Mouse (Mus musculus): ENCODE measurements around the gene Rnf208. TPM values are rescaled to one million over a fixed set of nuclear protein-coding genes. Genes with fewer than 3 reads are reported as not detected.
A peak's percentile ranks its signal among the peaks of the same experiment; 100 is the strongest.
"Not testable (repeated sequence)": the region's sequence is repeated elsewhere in the genome, so short reads cannot be mapped to it uniquely, and the experiment has no call there.

Gene Rnf208
- total and polyA plus RNA-seq, 2 experiments from 2014 or later: 77.6 to 205 TPM

DNA sequence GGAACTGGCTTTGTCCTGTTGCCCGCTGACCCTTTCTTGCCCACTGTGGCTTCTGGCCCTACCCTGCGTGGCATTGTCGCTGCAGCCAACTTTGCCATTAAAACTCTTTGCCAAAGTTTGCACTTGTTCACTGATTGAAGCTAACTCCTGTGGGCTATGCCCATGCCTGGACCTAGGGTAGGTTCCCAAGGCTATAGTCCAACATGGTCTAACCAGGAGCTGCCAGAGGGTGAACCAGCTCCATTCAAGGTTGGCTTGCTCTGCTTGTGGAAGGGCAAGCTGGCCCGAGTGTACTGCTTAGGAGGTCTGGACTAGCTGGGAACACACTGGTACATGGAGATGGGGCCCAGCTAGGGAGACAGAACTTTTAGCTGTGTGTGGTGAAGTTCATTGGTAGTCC lies 2.1 kb downstream of the Rnf208 start:
- 91% methylated on average over 4 of the region's 4 CpGs for WGBS
- no peaks in the 10 kb centered on the region for H3K27me3 ChIP-seq (ENCODE audit: insufficient read depth, low read length)
- H3K4me3 ChIP-seq (ENCODE audit: low read depth, low read length): no peak overlapping the region
- no peaks in the 10 kb centered on the region for H3K9me3 ChIP-seq (ENCODE audit: low read length)
- TF ChIP-seq CTCF (IDR thresholded peaks at IDR 0.05; ENCODE audit: low read depth): no peak
- ATAC-seq: no peak
- no peak overlapping the region for H3K4me2 ChIP-seq (ENCODE audit: low read depth)
- DNase-seq: no peak
- no peak overlapping the region for H3K27ac ChIP-seq (ENCODE audit: low read depth, low read length)
- peaks cover 6% of the 10 kb centered on the region for H3K4me1 ChIP-seq (ENCODE audit: insufficient read depth)
- H3K9ac ChIP-seq: no peak overlapping the region
- H3K36me3 ChIP-seq (ENCODE audit: insufficient read depth): peaks cover 38% of the 10 kb centered on the region

DNA sequence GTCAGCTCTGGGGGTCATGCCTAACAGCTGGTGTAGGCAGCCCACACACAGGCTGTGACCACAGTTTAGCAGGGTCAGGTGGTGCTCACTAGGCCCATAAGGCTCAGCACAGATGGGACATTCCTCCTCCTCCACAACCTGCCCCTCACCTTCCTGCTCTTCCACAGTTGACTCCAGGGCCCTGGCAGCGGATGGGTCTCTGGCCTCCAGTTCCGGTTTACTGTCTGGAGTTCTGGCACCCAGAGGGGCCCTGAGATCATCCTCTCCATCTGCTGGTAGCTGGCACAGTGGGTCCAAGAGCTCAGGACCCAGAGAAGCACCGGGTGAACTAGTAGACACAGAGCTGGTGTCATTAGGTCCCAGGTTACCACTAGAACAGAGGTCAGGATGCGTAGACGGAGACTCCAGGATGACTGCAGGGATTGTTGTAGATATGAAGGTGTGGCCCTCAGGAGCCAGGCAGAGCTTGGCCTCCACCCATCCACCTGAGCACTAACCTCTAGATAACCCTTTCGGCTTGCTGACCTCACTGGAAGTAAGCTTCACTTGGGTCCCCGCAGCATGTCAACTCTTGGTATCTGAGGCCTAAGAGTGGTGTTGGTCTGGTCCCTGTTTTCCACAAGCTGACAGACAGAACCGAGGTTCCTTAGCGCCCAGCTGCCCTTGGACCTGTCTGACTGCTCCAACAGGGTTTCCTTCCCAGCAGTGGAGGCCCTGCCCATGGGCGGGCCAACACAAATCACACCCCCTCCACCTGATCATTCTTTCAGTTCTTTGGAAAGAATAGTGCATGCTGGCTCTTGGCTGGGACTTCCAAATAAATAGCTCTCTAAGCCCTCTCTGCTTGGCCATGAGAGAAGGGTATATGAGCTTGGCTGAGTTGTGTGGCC lies 4.4 kb downstream of the Rnf208 start, which contains the start of gene AL732309.1:
TSS of gene AL732309.1 (minus strand) at position 681 of the 890 bp plus-strand sequence.
- no peak for TF ChIP-seq CTCF (IDR thresholded peaks at IDR 0.05; ENCODE audit: low read depth)
- Histone ChIP-seq H3K27me3 (ENCODE audit: insufficient read depth, low read length) (no peaks in the 10 kb centered on the region), H3K9ac (no peak within 1 kb of the TSS), H3K4me1 (ENCODE audit: insufficient read depth) (peaks cover 3% of the 10 kb centered on the region; the same call in 1 of the 2 replicates), H3K27ac (ENCODE audit: low read depth, low read length) (no peak within 1 kb of the TSS), H3K4me2 (ENCODE audit: low read depth) (no peak within 1 kb of the TSS), H3K9me3 (ENCODE audit: low read length) (no peaks in the 10 kb centered on the region), H3K4me3 (ENCODE audit: low read depth, low read length) (no peak within 1 kb of the TSS), H3K36me3 (ENCODE audit: insufficient read depth) (peaks cover 53% of the 10 kb centered on the region)
- 92% methylated on average over 10 of the region's 10 CpGs for WGBS
- DNase-seq (no peak), ATAC-seq (no peak)

DNA sequence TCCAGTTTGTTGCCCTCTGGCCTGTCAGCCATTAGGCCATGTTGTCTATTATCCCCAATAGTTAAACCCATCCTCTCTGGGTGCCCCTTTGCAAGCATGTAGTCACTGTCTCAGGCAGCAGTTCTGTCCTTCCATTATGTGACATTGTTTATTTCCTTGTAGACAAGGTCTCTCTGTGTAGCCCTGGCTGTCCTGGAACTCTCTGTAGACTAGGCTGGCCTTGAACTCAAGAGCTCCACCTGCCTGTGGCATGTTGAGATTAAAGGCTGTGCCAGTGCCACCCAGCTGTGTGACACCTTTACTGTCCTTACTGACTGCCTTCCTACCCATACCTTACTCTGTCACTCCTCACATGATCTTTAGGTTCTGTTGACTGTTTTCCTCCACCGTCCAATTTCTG lies 10.3 kb downstream of the Rnf208 start:
- H3K27me3 ChIP-seq (ENCODE audit: insufficient read depth, low read length): no peaks in the 10 kb centered on the region
- no peak for ATAC-seq
- no peak overlapping the region for H3K4me2 ChIP-seq (ENCODE audit: low read depth)
- no peak for DNase-seq
- 71% methylated on average over 1 of the region's 1 CpGs for WGBS
- no peaks in the 10 kb centered on the region for H3K9me3 ChIP-seq (ENCODE audit: low read length)
- no peak overlapping the region for H3K4me3 ChIP-seq (ENCODE audit: low read depth, low read length)
- peaks cover 32% of the 10 kb centered on the region for H3K36me3 ChIP-seq (ENCODE audit: insufficient read depth)
- peak; percentile 49 for TF ChIP-seq CTCF (IDR thresholded peaks at IDR 0.05; ENCODE audit: low read depth)
- H3K9ac ChIP-seq: no peak overlapping the region
- H3K4me1 ChIP-seq (ENCODE audit: insufficient read depth): peaks cover 10% of the 10 kb centered on the region; the same call in 1 of the 2 replicates
- no peak overlapping the region for H3K27ac ChIP-seq (ENCODE audit: low read depth, low read length)

DNA sequence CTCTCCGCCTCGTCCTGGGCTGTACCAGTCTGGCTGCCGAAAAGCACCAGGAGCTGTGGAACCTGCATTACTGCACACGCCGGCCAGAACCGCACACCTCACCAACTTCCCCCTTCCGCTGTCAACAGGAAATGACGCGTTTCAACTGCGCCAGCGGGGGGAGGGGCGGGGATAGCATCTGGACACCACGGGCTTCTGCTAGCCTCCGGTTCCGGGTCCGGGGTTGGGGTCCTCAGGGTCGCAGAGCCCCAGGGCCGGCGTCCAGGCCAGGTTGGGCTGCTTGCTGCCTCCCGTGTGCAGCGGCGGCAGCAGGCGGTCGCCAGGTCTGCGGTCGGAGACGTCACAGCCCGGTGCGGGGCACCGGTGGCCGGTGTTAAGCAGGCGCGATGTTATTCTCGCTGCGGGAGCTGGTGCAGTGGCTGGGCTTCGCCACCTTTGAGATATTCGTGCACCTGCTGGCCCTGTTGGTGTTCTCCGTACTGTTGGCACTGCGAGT lies 13.3 kb downstream of the Rnf208 start, which contains the start of gene Tmem203:
TSS of gene Tmem203 (plus strand) at position 156 of the 496 bp plus-strand sequence.
- H3K27me3 ChIP-seq (ENCODE audit: insufficient read depth, low read length): no peaks in the 10 kb centered on the region
- peak within 1 kb of the TSS; percentile 82 for H3K27ac ChIP-seq (ENCODE audit: low read depth, low read length)
- peak within 1 kb of the TSS; percentile 94 for H3K4me3 ChIP-seq (ENCODE audit: low read depth, low read length)
- WGBS: 4% methylated on average over 39 of the region's 39 CpGs
- H3K36me3 ChIP-seq (ENCODE audit: insufficient read depth): peaks cover 16% of the 10 kb centered on the region; the same call in 1 of the 2 replicates
- H3K4me2 ChIP-seq (ENCODE audit: low read depth): peak within 1 kb of the TSS; percentile 98
- ATAC-seq: peak; percentile 95
- H3K9ac ChIP-seq: peak within 1 kb of the TSS; percentile 92
- peaks cover 10% of the 10 kb centered on the region; the same call in 1 of the 2 replicates for H3K4me1 ChIP-seq (ENCODE audit: insufficient read depth)
- no peak for TF ChIP-seq CTCF (IDR thresholded peaks at IDR 0.05; ENCODE audit: low read depth)
- peak; percentile 94 for DNase-seq
- no peaks in the 10 kb centered on the region for H3K9me3 ChIP-seq (ENCODE audit: low read length)

DNA sequence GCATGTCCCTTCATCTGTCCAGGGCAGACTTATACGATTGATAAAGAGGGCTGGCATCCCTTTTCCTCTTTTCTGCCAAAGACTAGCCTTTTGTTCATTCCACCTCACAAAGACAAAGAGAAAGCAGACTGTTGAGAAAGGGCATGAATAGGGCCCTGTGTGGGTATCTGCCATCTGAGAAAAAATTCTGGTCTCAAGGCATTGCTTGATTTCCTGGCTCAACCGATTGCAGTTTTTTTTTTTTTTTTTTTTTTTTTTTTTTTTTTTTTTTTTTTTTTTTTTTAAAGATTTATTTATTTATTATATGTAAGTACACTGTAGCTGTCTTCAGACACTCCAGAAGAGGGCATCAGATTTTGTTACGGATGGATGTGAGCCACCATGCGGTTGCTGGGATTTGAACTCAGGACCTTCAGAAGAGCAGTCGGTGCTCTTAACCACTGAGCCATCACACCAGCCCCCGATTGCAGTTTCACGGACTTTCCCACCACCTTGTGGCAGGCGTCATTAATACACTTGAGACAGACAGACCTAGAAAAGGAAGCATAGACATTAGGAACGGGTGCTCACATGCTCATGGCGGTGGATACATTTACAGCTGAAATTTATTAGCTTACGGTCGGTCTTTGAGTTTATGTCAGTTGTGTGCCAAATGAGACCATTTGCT lies 14.5 kb downstream of the Rnf208 start:
- Histone ChIP-seq H3K4me2 (ENCODE audit: low read depth) (peak overlapping the region; percentile 98), H3K4me1 (ENCODE audit: insufficient read depth) (peaks cover 10% of the 10 kb centered on the region; the same call in 1 of the 2 replicates), H3K9ac (peak overlapping the region; percentile 92), H3K4me3 (ENCODE audit: low read depth, low read length) (peak overlapping the region; percentile 94), H3K27ac (ENCODE audit: low read depth, low read length) (0 out of 2 replicates have a peak overlapping the region, but pooled peaks have one; percentile 82)
- not testable (repeated sequence) for H3K9me3 ChIP-seq (ENCODE audit: low read length); H3K27me3 ChIP-seq (ENCODE audit: insufficient read depth, low read length); H3K36me3 ChIP-seq (ENCODE audit: insufficient read depth); DNase-seq; ATAC-seq
- 61% methylated on average over 12 of the region's 12 CpGs for WGBS
- peak; percentile 37 for TF ChIP-seq CTCF (IDR thresholded peaks at IDR 0.05; ENCODE audit: low read depth)

DNA sequence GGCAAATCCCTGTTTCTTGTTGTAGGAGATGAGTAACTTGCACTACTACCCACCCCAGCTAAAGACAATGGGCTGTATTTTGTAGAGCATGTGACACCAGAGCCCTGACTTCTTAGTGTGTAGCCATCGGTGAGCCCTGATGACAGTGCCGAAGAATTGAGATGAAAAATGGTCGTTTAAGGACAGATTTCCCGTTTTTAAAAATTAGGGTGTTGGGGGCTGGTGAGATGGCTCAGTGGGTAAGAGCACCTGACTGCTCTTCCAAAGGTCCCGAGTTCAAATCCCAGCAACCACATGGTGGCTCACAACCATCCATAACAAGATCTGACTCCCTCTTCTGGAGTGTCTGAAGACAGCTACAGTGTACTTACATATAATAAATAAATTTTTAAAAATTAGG lies 15.2 kb downstream of the Rnf208 start:
- WGBS: 85% methylated on average over 5 of the region's 5 CpGs

More for the DNA sequence above, 15.2 kb downstream of the Rnf208 start:
- H3K9ac ChIP-seq; H3K27me3 ChIP-seq (ENCODE audit: insufficient read depth, low read length); ATAC-seq; H3K27ac ChIP-seq (ENCODE audit: low read depth, low read length); DNase-seq; H3K4me3 ChIP-seq (ENCODE audit: low read depth, low read length); H3K36me3 ChIP-seq (ENCODE audit: insufficient read depth); H3K9me3 ChIP-seq (ENCODE audit: low read length); H3K4me2 ChIP-seq (ENCODE audit: low read depth): not testable (repeated sequence)
- peaks cover 10% of the 10 kb centered on the region; the same call in 1 of the 2 replicates for H3K4me1 ChIP-seq (ENCODE audit: insufficient read depth)
